Mouse (Mus musculus) CH12.LX (cell line): Measurements from ENCODE around the gene Cdh4. TPM values are rescaled to one million over a fixed set of nuclear protein-coding genes. Genes with fewer than 3 reads are reported as not detected.

Experiments used
- DNase-seq: peaks from one replicate; pipeline ENCODE4 v3.0.0-alpha.2; 2013; ENCODE audit errors: extremely low read depth
- H3K27ac ChIP-seq: 2 replicates; pipeline ENCODE4 v1.5.1; 2012; ENCODE audit warnings: low read depth, mild to moderate bottlenecking, control low read depth, moderate library complexity; ENCODE audit not compliant: insufficient read depth
- H3K27me3 ChIP-seq: replicated peaks from 2 replicates; pipeline ENCODE3; 2012; ENCODE audit warnings: inconsistent platforms
- H3K36me3 ChIP-seq, 2 experiments: replicated peaks in 1 of 2; 2 replicates each; pipeline versions ENCODE3 to v1.6.1; 2012; ENCODE audit warnings: inconsistent platforms in 1 of 2, low read length in 1 of 2, mild to moderate bottlenecking in 1 of 2, mixed read lengths in 1 of 2, moderate library complexity in 1 of 2; ENCODE audit not compliant: control insufficient read depth in 1 of 2, insufficient read depth in 1 of 2
- H3K4me1 ChIP-seq, 2 experiments: 2 replicates each; pipeline ENCODE4 v1.6.1; 2012; ENCODE audit warnings: inconsistent platforms in 1 of 2, moderate library complexity in 1 of 2; ENCODE audit not compliant: insufficient read depth in 2 of 2, control insufficient read depth in 1 of 2
- H3K4me2 ChIP-seq: 2 replicates; pipeline ENCODE4 v1.6.1; 2012; ENCODE audit warnings: low read depth, mild to moderate bottlenecking, control low read depth; ENCODE audit not compliant: poor library complexity, insufficient read depth, severe bottlenecking
- H3K4me3 ChIP-seq, 3 experiments: fragments of 150-350 bp in 1 of 3; sonication (generic) in 1 of 3; replicated peaks in 1 of 3; 2 replicates each; pipeline versions ENCODE3 to v1.5.1; 2011 to 2012; ENCODE audit warnings: low read depth in 2 of 3, low read length in 2 of 3, mild to moderate bottlenecking in 2 of 3, moderate library complexity in 2 of 3, control low read depth in 1 of 3, improper control_type of control experiment in 1 of 3, inconsistent platforms in 1 of 3, mixed read lengths in 1 of 3; ENCODE audit not compliant: poor library complexity in 1 of 3
- H3K79me2 ChIP-seq: replicated peaks from 2 replicates; pipeline ENCODE4 v1.6.1; 2012; ENCODE audit warnings: mild to moderate bottlenecking, moderate library complexity; ENCODE audit not compliant: control insufficient read depth, poor library complexity, insufficient read depth, severe bottlenecking; ENCODE audit errors: extremely low read depth
- H3K9ac ChIP-seq: 2 replicates; pipeline ENCODE4 v1.6.1; 2012; ENCODE audit warnings: low read depth, mild to moderate bottlenecking, control low read depth, moderate library complexity; ENCODE audit not compliant: insufficient read depth
- H3K9me3 ChIP-seq: replicated peaks from 2 replicates; pipeline ENCODE3; 2012; ENCODE audit warnings: low read length, inconsistent platforms, mixed read lengths
- CHD2 ChIP-seq: IDR thresholded peaks from 2 replicates; pipeline ENCODE4 v1.6.1; 2011; ENCODE audit warnings: low read length, improper control_type of control experiment
- EP300 ChIP-seq: IDR thresholded peaks from 2 replicates; pipeline ENCODE4 v1.6.1; 2011; ENCODE audit warnings: low read length, improper control_type of control experiment
- ETS1 ChIP-seq: conservative IDR thresholded peaks from 2 replicates; pipeline ENCODE4 v1.6.1; 2012; ENCODE audit warnings: low read depth, mild to moderate bottlenecking, inconsistent platforms, low read length, improper control_type of control experiment, moderate library complexity
- GABPA ChIP-seq: IDR thresholded peaks from 2 replicates; pipeline ENCODE4 v1.6.1; 2012; ENCODE audit warnings: low read depth, low read length, improper control_type of control experiment, inconsistent platforms; ENCODE audit not compliant: insufficient replicate concordance
- HCFC1 ChIP-seq: IDR thresholded peaks from 2 replicates; pipeline ENCODE4 v1.6.1; 2012; ENCODE audit warnings: low read depth, mild to moderate bottlenecking, inconsistent platforms, low read length, improper control_type of control experiment
- IRF4 ChIP-seq: IDR thresholded peaks from 2 replicates; pipeline ENCODE4 v1.6.1; 2014; ENCODE audit warnings: low read depth, mild to moderate bottlenecking, inconsistent platforms, low read length, improper control_type of control experiment
- JUND ChIP-seq: conservative IDR thresholded peaks from 2 replicates; pipeline ENCODE4 v1.6.1; 2011; ENCODE audit warnings: low read depth, low read length, improper control_type of control experiment
- KAT2A ChIP-seq: IDR thresholded peaks from 2 replicates; pipeline ENCODE4 v1.6.1; 2012; ENCODE audit warnings: low read length, improper control_type of control experiment, inconsistent platforms; ENCODE audit not compliant: insufficient replicate concordance
- MAFK ChIP-seq: IDR thresholded peaks from 2 replicates; pipeline ENCODE4 v1.6.1; 2011; ENCODE audit warnings: low read length, improper control_type of control experiment; ENCODE audit not compliant: insufficient replicate concordance
- MEF2A ChIP-seq: IDR thresholded peaks from 2 replicates; pipeline ENCODE4 v1.6.1; 2014; ENCODE audit warnings: low read depth, mild to moderate bottlenecking, inconsistent platforms, low read length, improper control_type of control experiment, borderline replicate concordance
- MXI1 ChIP-seq: IDR thresholded peaks from 2 replicates; pipeline ENCODE4 v1.6.1; 2011; ENCODE audit warnings: mild to moderate bottlenecking, low read depth, low read length, improper control_type of control experiment
- MYC ChIP-seq: IDR thresholded peaks from 2 replicates; pipeline ENCODE4 v1.6.1; 2011; ENCODE audit warnings: low read depth, mild to moderate bottlenecking, improper control_type of control experiment, low read length
- NELFE ChIP-seq: IDR thresholded peaks from 2 replicates; pipeline ENCODE4 v1.6.1; 2011; ENCODE audit warnings: low read depth, low read length, improper control_type of control experiment
- PAX5 ChIP-seq: IDR thresholded peaks from 2 replicates; pipeline ENCODE4 v1.6.1; 2012; ENCODE audit warnings: low read length, inconsistent platforms, mixed read lengths
- POLR2A ChIP-seq: IDR thresholded peaks from 2 replicates; pipeline ENCODE4 v1.6.1; 2011; ENCODE audit warnings: low read depth, mild to moderate bottlenecking, improper control_type of control experiment, low read length
- POLR2AphosphoS2 ChIP-seq: IDR thresholded peaks from 2 replicates; pipeline ENCODE4 v1.6.1; 2011; ENCODE audit warnings: low read depth, low read length, improper control_type of control experiment
- RCOR1 ChIP-seq: conservative IDR thresholded peaks from 2 replicates; pipeline ENCODE4 v1.6.1; 2012; ENCODE audit warnings: low read depth, mild to moderate bottlenecking, inconsistent platforms, low read length, improper control_type of control experiment
- SIN3A ChIP-seq: IDR thresholded peaks from 2 replicates; pipeline ENCODE4 v1.6.1; 2012; ENCODE audit warnings: low read length, improper control_type of control experiment, inconsistent platforms
- TBP ChIP-seq: conservative IDR thresholded peaks from 2 replicates; pipeline ENCODE4 v1.6.1; 2011; ENCODE audit warnings: low read depth, low read length, improper control_type of control experiment
- TCF12 ChIP-seq: IDR thresholded peaks from 2 replicates; pipeline ENCODE4 v1.6.1; 2014; ENCODE audit warnings: low read depth, mild to moderate bottlenecking, inconsistent platforms, low read length, improper control_type of control experiment
- UBTF ChIP-seq: IDR thresholded peaks from 2 replicates; pipeline ENCODE4 v1.6.1; 2012; ENCODE audit warnings: low read depth, mild to moderate bottlenecking, inconsistent platforms, low read length, improper control_type of control experiment, moderate library complexity
- USF1 ChIP-seq: IDR thresholded peaks from 2 replicates; pipeline ENCODE4 v1.6.1; 2014; ENCODE audit warnings: low read depth, mild to moderate bottlenecking, inconsistent platforms, low read length, improper control_type of control experiment
- USF2 ChIP-seq: conservative IDR thresholded peaks from 2 replicates; pipeline ENCODE4 v1.6.1; 2011; ENCODE audit warnings: low read depth, low read length, improper control_type of control experiment
- ZC3H11A ChIP-seq: IDR thresholded peaks from 2 replicates; pipeline ENCODE4 v1.6.1; 2012; ENCODE audit warnings: low read depth, mild to moderate bottlenecking, inconsistent platforms, low read length, improper control_type of control experiment
- ZKSCAN1 ChIP-seq: IDR thresholded peaks from 2 replicates; pipeline ENCODE4 v1.6.1; 2012; ENCODE audit warnings: low read depth, inconsistent platforms, low read length, improper control_type of control experiment, borderline replicate concordance
- dilution Hi-C: fragments of 300-500 bp; cut with MboI; formaldehyde crosslinking; loops from 2 replicates; pipeline ENCODE4 v1.14.3; 2020; ENCODE audit warnings: low sequenced_read_pairs; ENCODE audit not compliant: extremely low pct_unique_long_range_greater_than_20kb, extremely low pct_ligation_motif_present
- in situ Hi-C: fragments of 300-500 bp; cut with MboI; formaldehyde crosslinking; loops from 3 replicates; pipeline ENCODE4 v1.14.3; 2019; ENCODE audit warnings: low sequenced_read_pairs, low pct_ligation_motif_present, low pct_unique_long_range_greater_than_20kb, mixed read lengths
- polyA plus RNA-seq: library from polyadenylated mRNA; unstranded; fragments of >175 nt; gene quantifications from 2 replicates; pipeline ENCODE4 v1.2.1, GENCODE M21; 2012; ENCODE audit warnings: low read depth; ENCODE audit not compliant: insufficient read length
- total RNA-seq, 2 experiments: library from RNA; depleted of rRNA; stranded (reverse); fragments of 300-350 nt in 1 of 2; fragments of >200 nt in 1 of 2; gene quantifications; 2 replicates each; pipeline ENCODE4 v1.2.3; 2012 to 2014

Gene Cdh4
- total and polyA plus RNA-seq, 3 experiments, result not detected

- TF ChIP-seq MEF2A, result no peak
- TF ChIP-seq PAX5, result no peak
- TF ChIP-seq POLR2A, result no peak
- TF ChIP-seq IRF4, result no peak
- no peak for TF ChIP-seq USF2
- TF ChIP-seq NELFE, result no peak
- no peak for TF ChIP-seq ZC3H11A
- no peak for TF ChIP-seq RCOR1
- TF ChIP-seq MXI1, result no peak
- no peak for TF ChIP-seq ETS1
- TF ChIP-seq JUND, result no peak
- no peak for TF ChIP-seq GABPA
- TF ChIP-seq POLR2AphosphoS2, result no peak
- no peak for TF ChIP-seq MYC
These were observed 163.0 kb downstream of the Cdh4 start for GRCm38 (mm10) chr2:179605255-179605654.

GRCm38 (mm10) chr2:179606341-179606740 lies 164.1 kb downstream of the Cdh4 start:
- H3K79me2 ChIP-seq, result no peaks in the 10 kb centered on the region
- no peak overlapping the region for H3K27ac ChIP-seq
- H3K4me3 ChIP-seq, result no peak overlapping the region
- no peak overlapping the region for H3K4me2 ChIP-seq
- H3K36me3 ChIP-seq, result no peaks in the 10 kb centered on the region
- peaks cover 80% of the 10 kb centered on the region for H3K27me3 ChIP-seq
- dilution Hi-C loops, result no loop called here
- DNase-seq, result no peak
- no peak for TF ChIP-seq POLR2A
- TF ChIP-seq MAFK, result no peak
- no peak for TF ChIP-seq HCFC1
- TF ChIP-seq JUND, result no peak
- no peak for TF ChIP-seq ZKSCAN1
- no peak for TF ChIP-seq UBTF
- no peak for TF ChIP-seq TCF12
- TF ChIP-seq GABPA, result no peak
- TF ChIP-seq KAT2A, result no peak
- no peak for TF ChIP-seq MYC
- TF ChIP-seq CHD2, result no peak
- no peak for TF ChIP-seq ZC3H11A
- TF ChIP-seq ETS1, result no peak
- no peak for TF ChIP-seq PAX5
- TF ChIP-seq RCOR1, result no peak
- no peak for TF ChIP-seq TBP
- TF ChIP-seq EP300, result no peak
- no peak for TF ChIP-seq USF1
- TF ChIP-seq SIN3A, result no peak
- no peak for TF ChIP-seq USF2
- H3K9ac ChIP-seq, result no peak overlapping the region
- peaks cover under 1% of the 10 kb centered on the region for H3K9me3 ChIP-seq
- in situ Hi-C loops, result no loop called here
- no peaks in the 10 kb centered on the region for H3K4me1 ChIP-seq

More at GRCm38 (mm10) chr2:179605255-179605654, 163.0 kb downstream of the Cdh4 start:
- dilution Hi-C loops, result no loop called here
- Histone ChIP-seq H3K4me2 (no peak overlapping the region), H3K27me3 (peaks cover 75% of the 10 kb centered on the region), H3K36me3 (no peaks in the 10 kb centered on the region), H3K9ac (no peak overlapping the region), H3K79me2 (no peaks in the 10 kb centered on the region), H3K4me1 (no peaks in the 10 kb centered on the region), H3K9me3 (peaks cover 6% of the 10 kb centered on the region), H3K27ac (no peak overlapping the region), H3K4me3 (no peak overlapping the region)
- in situ Hi-C loops, result no loop called here
- no peak for DNase-seq
